Mouse (Mus musculus): ENCODE data around the gene Rps6ka1. TPM values are rescaled to one million over a fixed set of nuclear protein-coding genes. Genes with fewer than 3 reads are reported as not detected.
"Not testable (repeated sequence)": the region's sequence is repeated elsewhere in the genome, so short reads cannot be mapped to it uniquely, and the experiment has no call there.

Gene Rps6ka1
- polyA plus RNA-seq, 1 experiment from 2014 or later = 23.8 TPM

DNA sequence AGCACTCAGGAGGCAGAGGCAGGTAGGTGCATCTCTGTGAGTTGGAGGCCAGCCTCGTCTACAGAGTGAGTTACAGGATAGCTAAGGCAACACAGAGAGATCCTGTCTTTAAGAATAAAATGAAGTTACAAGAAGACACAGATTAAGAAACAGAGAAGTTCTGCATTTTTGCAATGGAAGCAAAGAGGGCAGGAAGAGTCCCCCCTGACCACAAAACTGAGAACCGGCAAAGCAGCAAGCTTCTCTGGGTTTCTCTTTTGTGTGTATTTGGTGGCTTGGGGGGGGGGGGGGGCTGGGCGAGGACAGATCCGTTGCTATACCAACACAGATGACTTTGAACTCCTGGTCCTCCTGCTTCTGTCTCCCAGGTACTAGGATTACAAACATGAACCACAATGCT lies 19.5 kb upstream of the Rps6ka1 start:
- no peaks in the 10 kb centered on the region for H3K27me3 ChIP-seq (replicated peaks)
- peaks cover 16% of the 10 kb centered on the region for H3K4me1 ChIP-seq
- H3K36me3 ChIP-seq (replicated peaks) = no peaks in the 10 kb centered on the region
- H3K4me2 ChIP-seq = no peak overlapping the region
- 55% methylated on average over 4 of the region's 4 CpGs for WGBS
- no peaks in the 10 kb centered on the region for H3K9me3 ChIP-seq
- ATAC-seq (replicated peaks) = no peak
- H3K27ac ChIP-seq = no peak overlapping the region
- no peak overlapping the region for H3K4me3 ChIP-seq
- H3K9ac ChIP-seq = no peak overlapping the region

DNA sequence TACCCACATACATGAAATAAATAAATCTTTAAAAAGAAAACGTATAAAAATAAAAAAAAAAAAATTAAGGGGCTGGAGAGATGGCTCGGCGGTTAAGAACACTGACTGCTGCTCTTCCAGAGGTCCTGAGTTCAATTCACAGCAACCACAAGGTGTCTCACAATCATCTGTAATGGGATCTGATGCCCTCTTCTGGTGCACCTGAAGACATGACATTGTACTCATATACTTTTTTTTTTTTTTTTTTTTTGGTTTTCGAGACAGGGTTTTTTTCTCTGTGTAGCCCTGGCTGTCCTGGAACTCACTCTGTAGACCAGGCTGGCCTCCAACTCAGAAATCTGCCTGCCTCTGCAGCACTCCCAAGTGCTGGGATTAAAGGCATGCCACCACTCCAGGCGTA lies 18.7 kb upstream of the Rps6ka1 start:
- ATAC-seq (replicated peaks); H3K36me3 ChIP-seq (replicated peaks); H3K27me3 ChIP-seq (replicated peaks); H3K4me1 ChIP-seq; H3K27ac ChIP-seq; H3K9me3 ChIP-seq; H3K4me2 ChIP-seq; H3K9ac ChIP-seq; H3K4me3 ChIP-seq: not testable (repeated sequence)
- WGBS = 89% methylated on average over 5 of the region's 5 CpGs

DNA sequence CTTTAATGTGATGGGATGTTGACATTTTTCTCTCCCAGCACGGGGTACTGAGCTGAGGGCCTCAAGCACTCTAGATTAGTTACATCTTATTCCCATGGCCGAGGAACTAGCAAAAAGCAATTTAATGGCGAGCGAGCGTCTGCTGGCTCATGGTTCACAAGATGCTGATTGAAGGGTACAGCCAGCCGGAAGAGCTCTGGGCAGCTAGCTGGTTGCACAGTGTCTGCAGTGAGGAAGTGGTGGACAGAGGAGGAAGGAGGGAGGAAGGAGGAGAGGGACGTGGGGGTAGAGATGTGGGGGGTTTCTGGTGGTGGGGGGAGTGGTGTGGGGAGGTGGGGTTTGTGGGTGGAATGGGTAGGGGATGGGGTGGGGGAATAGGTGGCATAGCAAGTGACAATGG lies 17.6 kb upstream of the Rps6ka1 start:
- peaks cover 4% of the 10 kb centered on the region for H3K4me1 ChIP-seq
- no peak for ATAC-seq (replicated peaks)
- WGBS = 88% methylated on average over 7 of the region's 7 CpGs
- H3K4me2 ChIP-seq = no peak overlapping the region
- no peaks in the 10 kb centered on the region for H3K36me3 ChIP-seq (replicated peaks)
- no peak overlapping the region for H3K27ac ChIP-seq
- no peaks in the 10 kb centered on the region for H3K27me3 ChIP-seq (replicated peaks)
- no peak overlapping the region for H3K9ac ChIP-seq
- no peak overlapping the region for H3K4me3 ChIP-seq
- H3K9me3 ChIP-seq = no peaks in the 10 kb centered on the region

DNA sequence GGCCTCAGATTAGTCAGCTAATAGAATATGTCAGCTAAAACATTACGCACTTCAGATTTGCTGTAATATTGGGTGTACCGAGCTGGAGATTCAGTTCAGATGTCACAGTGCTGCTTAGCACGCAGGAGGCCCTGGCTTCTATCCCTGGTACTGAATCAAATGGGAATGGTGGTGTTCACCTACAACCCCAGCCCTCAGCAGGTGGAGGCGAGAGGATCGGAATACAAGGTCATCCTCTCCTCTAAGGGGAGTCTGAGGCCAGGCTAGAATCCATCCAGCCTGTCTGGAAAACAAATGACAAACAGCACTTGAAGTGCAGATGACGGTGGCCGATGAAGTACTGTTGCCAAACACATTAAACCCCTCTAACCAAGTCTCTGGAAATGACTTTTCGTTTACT lies 16.7 kb upstream of the Rps6ka1 start:
- ATAC-seq (replicated peaks) = no peak
- 87% methylated on average over 8 of the region's 8 CpGs for WGBS
- Histone ChIP-seq H3K4me2 (no peak overlapping the region), H3K9ac (no peak overlapping the region), H3K4me1 (no peaks in the 10 kb centered on the region), H3K36me3 (replicated peaks) (no peaks in the 10 kb centered on the region), H3K27me3 (replicated peaks) (no peaks in the 10 kb centered on the region), H3K27ac (no peak overlapping the region), H3K4me3 (no peak overlapping the region), H3K9me3 (no peaks in the 10 kb centered on the region)

DNA sequence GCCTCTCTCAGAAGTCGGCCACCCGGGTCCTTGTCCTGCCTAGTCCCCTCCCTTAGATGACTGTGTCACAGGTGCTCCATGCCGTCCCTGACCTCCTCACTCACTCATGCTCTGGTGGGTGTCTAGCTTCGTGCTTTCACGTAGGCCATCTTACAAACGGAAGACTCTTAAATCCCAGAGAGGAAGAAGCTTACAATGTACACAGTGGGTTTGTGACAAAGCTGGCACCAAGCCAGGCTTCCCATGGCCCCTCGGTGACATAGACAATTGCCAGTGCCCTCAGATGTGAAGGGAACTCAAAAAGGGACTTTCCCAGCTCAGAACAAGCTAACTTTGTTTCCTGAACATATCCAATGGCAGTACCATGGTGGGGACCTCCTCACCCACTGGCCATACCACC lies 15.8 kb upstream of the Rps6ka1 start:
- H3K36me3 ChIP-seq (replicated peaks) = no peaks in the 10 kb centered on the region
- H3K4me3 ChIP-seq = no peak overlapping the region
- 70% methylated on average over 7 of the region's 7 CpGs for WGBS
- H3K9me3 ChIP-seq = no peaks in the 10 kb centered on the region
- ATAC-seq (replicated peaks) = no peak
- no peaks in the 10 kb centered on the region for H3K27me3 ChIP-seq (replicated peaks)
- no peaks in the 10 kb centered on the region for H3K4me1 ChIP-seq
- H3K4me2 ChIP-seq = no peak overlapping the region
- H3K27ac ChIP-seq = no peak overlapping the region
- H3K9ac ChIP-seq = no peak overlapping the region

DNA sequence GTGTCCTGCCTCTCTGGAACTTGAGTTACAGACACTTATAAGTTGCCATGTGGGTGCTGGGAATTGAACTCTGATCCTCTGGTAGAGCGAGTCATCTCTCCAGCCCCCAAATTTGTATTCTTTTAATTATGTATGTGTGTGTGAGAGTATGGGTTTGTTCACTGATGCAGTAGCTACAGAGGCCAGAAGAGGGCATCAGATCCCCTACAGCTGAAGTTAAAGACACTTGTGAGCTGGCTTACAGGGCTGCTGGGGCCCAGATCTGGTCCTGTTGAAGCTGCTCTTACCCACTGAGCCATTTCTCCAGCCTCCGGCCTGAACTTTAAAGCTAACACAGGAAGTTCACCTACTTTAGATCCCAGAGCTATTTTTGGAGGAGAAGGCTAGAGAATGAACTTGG lies 14.9 kb upstream of the Rps6ka1 start:
- H3K4me3 ChIP-seq = no peak overlapping the region
- no peaks in the 10 kb centered on the region for H3K9me3 ChIP-seq
- no peaks in the 10 kb centered on the region for H3K4me1 ChIP-seq
- H3K4me2 ChIP-seq = no peak overlapping the region
- no peak for ATAC-seq (replicated peaks)
- H3K36me3 ChIP-seq (replicated peaks) = no peaks in the 10 kb centered on the region
- no peaks in the 10 kb centered on the region for H3K27me3 ChIP-seq (replicated peaks)
- no peak overlapping the region for H3K27ac ChIP-seq
- WGBS = 92% methylated on average over 2 of the region's 2 CpGs
- H3K9ac ChIP-seq = no peak overlapping the region

DNA sequence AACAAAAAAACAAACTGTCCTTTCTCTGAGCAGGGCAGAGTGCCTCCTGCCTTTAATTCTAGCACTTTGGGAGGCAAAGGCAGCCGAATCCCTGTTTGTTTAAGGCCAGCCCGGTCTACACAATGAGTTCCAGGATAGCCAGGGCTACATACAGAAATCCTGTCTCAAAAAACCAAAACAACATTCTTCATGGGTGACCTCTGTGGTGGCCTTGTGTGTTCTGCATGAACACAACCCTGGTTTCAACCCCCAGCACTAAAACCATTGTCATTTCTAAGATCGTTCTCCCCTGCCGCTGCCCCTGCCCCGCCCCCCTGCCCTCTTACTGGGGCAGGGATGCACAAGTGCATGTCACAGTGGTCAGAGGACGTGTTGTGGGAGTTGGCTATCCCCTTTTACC lies 13.3 kb upstream of the Rps6ka1 start:
- Histone ChIP-seq H3K4me2 (no peak overlapping the region), H3K36me3 (replicated peaks) (no peaks in the 10 kb centered on the region), H3K27ac (no peak overlapping the region), H3K9ac (no peak overlapping the region), H3K4me1 (no peaks in the 10 kb centered on the region), H3K4me3 (no peak overlapping the region), H3K27me3 (replicated peaks) (no peaks in the 10 kb centered on the region), H3K9me3 (no peaks in the 10 kb centered on the region)
- ATAC-seq (replicated peaks) = no peak
- 80% methylated on average over 6 of the region's 6 CpGs for WGBS

DNA sequence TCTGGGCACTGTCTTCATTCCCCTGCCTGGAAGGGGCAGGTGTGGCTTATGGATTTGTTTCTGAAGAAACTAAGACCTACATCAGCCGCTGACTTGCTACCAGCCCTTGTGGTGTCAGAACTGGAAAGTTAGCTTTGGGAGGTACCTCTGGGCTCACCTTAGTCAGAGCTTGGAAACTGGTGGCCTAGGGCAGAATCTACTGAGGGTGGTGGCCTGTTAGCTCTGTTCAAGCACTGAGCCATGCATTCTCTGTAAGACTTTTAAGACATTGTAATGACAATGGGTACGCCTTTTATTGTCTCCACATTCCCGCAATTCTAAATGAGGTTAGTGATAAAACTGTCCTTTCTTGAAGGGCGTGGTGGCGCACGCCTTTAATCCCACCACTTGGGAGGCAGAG lies 12.8 kb upstream of the Rps6ka1 start:
- WGBS = 88% methylated on average over 6 of the region's 6 CpGs
- Histone ChIP-seq H3K36me3 (replicated peaks) (no peaks in the 10 kb centered on the region), H3K4me1 (no peaks in the 10 kb centered on the region), H3K27me3 (replicated peaks) (no peaks in the 10 kb centered on the region), H3K27ac (no peak overlapping the region), H3K9ac (no peak overlapping the region), H3K4me3 (no peak overlapping the region), H3K4me2 (no peak overlapping the region), H3K9me3 (no peaks in the 10 kb centered on the region)
- ATAC-seq (replicated peaks) = no peak

DNA sequence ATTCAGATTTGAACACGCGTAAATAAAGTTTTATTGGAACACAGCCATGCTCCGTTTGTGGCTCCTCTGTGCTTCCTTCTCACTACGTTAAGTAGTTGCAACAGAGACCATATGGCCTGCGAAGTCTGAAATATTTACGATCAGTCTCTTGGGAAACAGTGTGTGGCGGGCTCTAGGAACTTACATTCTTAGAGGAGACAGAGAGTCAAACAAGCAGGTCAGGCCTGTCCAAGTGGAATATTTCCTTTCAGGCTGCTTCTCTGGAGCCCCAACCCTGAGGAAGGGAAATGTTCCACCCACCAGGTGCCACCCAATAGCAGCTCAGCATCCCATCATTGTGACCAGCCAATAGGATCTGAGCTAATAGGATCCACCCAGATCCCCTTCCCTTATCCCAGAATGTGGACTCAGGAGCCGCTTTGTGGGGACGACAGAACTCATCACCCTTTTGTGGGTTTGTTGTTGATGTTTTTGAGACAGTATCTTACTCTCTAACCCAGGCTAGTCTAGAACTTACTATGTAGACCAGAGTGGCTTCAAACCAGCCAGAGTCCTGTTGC lies 11.7 kb upstream of the Rps6ka1 start:
- Histone ChIP-seq H3K9me3 (no peaks in the 10 kb centered on the region), H3K36me3 (replicated peaks) (no peaks in the 10 kb centered on the region), H3K4me3 (no peak overlapping the region), H3K4me1 (no peaks in the 10 kb centered on the region), H3K9ac (no peak overlapping the region), H3K4me2 (no peak overlapping the region), H3K27me3 (replicated peaks) (no peaks in the 10 kb centered on the region), H3K27ac (no peak overlapping the region)
- no peak for ATAC-seq (replicated peaks)
- 74% methylated on average over 9 of the region's 9 CpGs for WGBS

DNA sequence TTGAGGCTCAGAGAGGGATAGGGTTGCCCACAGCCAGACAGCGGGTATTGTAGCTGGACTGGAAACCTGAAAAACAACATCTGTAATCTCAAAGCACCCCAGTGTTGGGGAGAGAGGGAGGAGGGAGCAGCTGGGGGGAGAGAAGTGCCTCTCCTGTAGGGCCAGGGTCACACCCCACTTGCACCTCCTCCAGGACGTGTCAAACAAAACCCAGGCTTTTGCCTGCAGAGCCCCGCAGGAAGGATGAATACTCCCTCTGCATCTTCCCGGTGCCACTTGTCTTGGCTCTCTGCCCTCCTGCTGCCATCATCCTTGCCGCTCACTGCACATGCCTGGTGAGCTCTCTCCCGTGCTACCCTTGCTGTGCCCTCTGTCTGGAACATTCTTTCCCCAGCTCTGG lies 10.6 kb upstream of the Rps6ka1 start:
- Histone ChIP-seq H3K9me3 (no peaks in the 10 kb centered on the region), H3K27ac (no peak overlapping the region), H3K36me3 (replicated peaks) (no peaks in the 10 kb centered on the region), H3K9ac (no peak overlapping the region), H3K4me3 (no peak overlapping the region), H3K4me1 (no peaks in the 10 kb centered on the region), H3K27me3 (replicated peaks) (no peaks in the 10 kb centered on the region), H3K4me2 (no peak overlapping the region)
- ATAC-seq (replicated peaks) = no peak
- whole genome bisulfite sequencing = 21% methylated on average over 6 of the region's 6 CpGs

DNA sequence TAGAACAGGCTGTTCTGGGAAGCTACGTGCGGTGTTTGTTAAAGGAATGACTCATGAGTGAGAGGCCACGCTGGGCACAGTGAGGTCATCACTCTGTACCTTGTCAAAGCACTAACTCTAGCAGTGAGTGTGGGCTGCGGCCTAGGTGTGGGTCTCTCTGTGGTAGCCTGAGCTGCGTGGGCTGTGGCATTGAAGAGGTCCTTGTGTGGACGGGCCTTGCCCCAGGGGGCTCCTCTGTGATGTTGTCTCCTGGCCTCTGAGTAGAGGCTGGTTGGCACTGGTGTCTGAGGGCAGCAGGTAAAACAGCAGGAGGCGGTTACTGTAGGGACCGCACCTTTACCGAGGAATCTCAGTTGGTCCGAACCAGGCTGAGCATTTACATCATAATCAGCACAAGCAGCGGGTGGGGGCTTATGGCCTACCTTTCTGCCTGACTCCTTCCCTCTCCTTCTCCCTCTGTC lies 9.9 kb upstream of the Rps6ka1 start:
- no peak overlapping the region for H3K4me2 ChIP-seq
- H3K27me3 ChIP-seq (replicated peaks) = no peaks in the 10 kb centered on the region
- no peaks in the 10 kb centered on the region for H3K4me1 ChIP-seq
- 64% methylated on average over 11 of the region's 11 CpGs for WGBS
- H3K4me3 ChIP-seq = no peak overlapping the region
- no peak overlapping the region for H3K9ac ChIP-seq
- no peak for ATAC-seq (replicated peaks)
- no peaks in the 10 kb centered on the region for H3K9me3 ChIP-seq
- H3K36me3 ChIP-seq (replicated peaks) = no peaks in the 10 kb centered on the region
- no peak overlapping the region for H3K27ac ChIP-seq

DNA sequence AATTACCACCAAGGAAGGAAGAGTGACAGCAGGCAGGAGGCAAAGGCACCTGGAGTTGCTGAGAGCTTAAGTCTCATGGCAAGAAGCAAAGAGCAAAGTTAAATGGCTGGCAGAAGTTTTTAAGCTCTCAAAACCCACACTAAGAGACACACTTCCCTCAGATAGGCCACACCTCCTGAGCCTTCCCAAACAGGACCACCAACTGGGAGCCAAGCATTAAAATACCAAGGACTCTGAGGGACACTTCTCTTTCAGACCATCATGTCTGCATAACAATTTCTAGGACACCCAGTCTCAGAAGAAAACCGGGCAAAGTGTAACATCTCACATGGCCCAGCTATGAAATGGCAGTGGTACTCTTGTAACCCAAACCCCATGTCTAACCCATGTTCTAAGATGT lies 9.4 kb upstream of the Rps6ka1 start:
- Histone ChIP-seq H3K36me3 (replicated peaks) (no peaks in the 10 kb centered on the region), H3K4me3 (no peak overlapping the region), H3K27ac (no peak overlapping the region), H3K4me2 (no peak overlapping the region), H3K9me3 (no peaks in the 10 kb centered on the region), H3K4me1 (no peaks in the 10 kb centered on the region), H3K9ac (no peak overlapping the region), H3K27me3 (replicated peaks) (no peaks in the 10 kb centered on the region)
- no peak for ATAC-seq (replicated peaks)
- WGBS = 80% methylated on average over 1 of the region's 1 CpGs

DNA sequence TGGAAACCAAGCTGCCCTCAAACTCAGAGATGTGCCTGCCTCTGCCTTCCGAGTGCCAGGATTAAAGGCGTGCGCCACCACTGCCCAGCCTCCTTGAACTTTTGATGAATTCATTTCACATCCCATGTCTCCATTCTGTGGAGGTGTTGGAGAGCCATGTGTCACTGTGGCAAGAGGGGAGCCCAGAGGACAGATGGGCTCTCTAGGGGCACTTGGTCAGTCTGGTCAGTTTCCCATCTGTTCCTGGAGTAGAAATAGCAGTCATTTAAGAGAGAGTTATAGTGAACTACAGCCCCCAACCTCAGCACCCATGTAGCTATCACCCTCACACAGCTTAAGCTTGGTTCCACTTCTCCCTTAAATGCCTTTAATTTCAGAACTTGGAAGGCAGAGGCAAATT lies 8.4 kb upstream of the Rps6ka1 start:
- Histone ChIP-seq H3K4me2 (no peak overlapping the region), H3K4me1 (no peaks in the 10 kb centered on the region)
- no peak for ATAC-seq (replicated peaks)

More for the DNA sequence above, 8.4 kb upstream of the Rps6ka1 start:
- Histone ChIP-seq H3K4me3 (no peak overlapping the region), H3K27ac (no peak overlapping the region), H3K9me3 (no peaks in the 10 kb centered on the region), H3K36me3 (replicated peaks) (no peaks in the 10 kb centered on the region), H3K27me3 (replicated peaks) (no peaks in the 10 kb centered on the region), H3K9ac (no peak overlapping the region)
- 91% methylated on average over 3 of the region's 3 CpGs for WGBS

Measured in midbrain, embryonic 15.5 days (tissue).